Mouse (Mus musculus): ENCODE results near the gene Ncam1. TPM values are rescaled to one million over a fixed set of nuclear protein-coding genes. Genes with fewer than 3 reads are reported as not detected.

Gene Ncam1
- total RNA-seq, 2 experiments from 2014 or later: 437 to 463 TPM

GRCm38 (mm10) chr9:49530739-49531138 is 268.0 kb downstream of the Ncam1 start:
- intact Hi-C loops (cut with DNase I): no loop called here
- DNase-seq (ENCODE audit: low spot score in 2 of 2): no peak

- intact Hi-C loops (cut with DNase I): loop anchor here (10.0 kb wide), 1 partner anchor 265 kb away; the partner anchor contains the start of gene Ncam1
- DNase-seq (ENCODE audit: low spot score in 2 of 2): no peak
Measured at GRCm38 (mm10) chr9:49529366-49529959, 269.3 kb downstream of the Ncam1 start.

- DNase-seq (ENCODE audit: low spot score in 2 of 2): peak; percentile 30 to 44
- intact Hi-C loops (cut with DNase I): loop anchor here (10.0 kb wide), 1 partner anchor 266 kb away; the partner anchor contains the start of gene Ncam1
Measured at GRCm38 (mm10) chr9:49528943-49529342, 269.8 kb downstream of the Ncam1 start.

- DNase-seq (ENCODE audit: low spot score in 2 of 2): no peak
- intact Hi-C loops (cut with DNase I): loop anchor here (10.0 kb wide), 1 partner anchor 267 kb away; the partner anchor contains the start of gene Ncam1
Measured at GRCm38 (mm10) chr9:49528026-49528425, 270.7 kb downstream of the Ncam1 start.

GRCm38 (mm10) chr9:49527340-49527739 is 271.4 kb downstream of the Ncam1 start:
- intact Hi-C loops (cut with DNase I): loop anchor here (10.0 kb wide), 1 partner anchor 267 kb away; the partner anchor contains the start of gene Ncam1
- DNase-seq (ENCODE audit: low spot score in 2 of 2): no peak

- DNase-seq (ENCODE audit: low spot score in 2 of 2): no peak
- intact Hi-C loops (cut with DNase I): loop anchor here (10.0 kb wide), 1 partner anchor 270 kb away; the partner anchor contains the start of gene Ncam1
Measured at GRCm38 (mm10) chr9:49524721-49525120, 274.0 kb downstream of the Ncam1 start.

- DNase-seq (ENCODE audit: low spot score in 2 of 2): no peak
- intact Hi-C loops (cut with DNase I): loop anchor here (10.0 kb wide), 1 partner anchor 271 kb away; the partner anchor contains the start of gene Ncam1
Measured at GRCm38 (mm10) chr9:49523881-49524280, 274.8 kb downstream of the Ncam1 start.

- DNase-seq (ENCODE audit: low spot score in 2 of 2): no peak
Measured at GRCm38 (mm10) chr9:49514306-49514705, 284.4 kb downstream of the Ncam1 start.

GRCm38 (mm10) chr9:49510666-49511065 is 288.1 kb downstream of the Ncam1 start:
- DNase-seq (ENCODE audit: low spot score in 2 of 2): no peak
- intact Hi-C loops (cut with DNase I): no loop called here

More at GRCm38 (mm10) chr9:49514306-49514705, 284.4 kb downstream of the Ncam1 start:
- intact Hi-C loops (cut with DNase I): no loop called here

GRCm38 (mm10) chr9:49509628-49510027 is 289.1 kb downstream of the Ncam1 start:
- intact Hi-C loops (cut with DNase I): no loop called here

GRCm38 (mm10) chr9:49509094-49509493 is 289.6 kb downstream of the Ncam1 start:
- intact Hi-C loops (cut with DNase I): no loop called here
- no peak for DNase-seq (ENCODE audit: low spot score in 2 of 2)

More at GRCm38 (mm10) chr9:49509628-49510027, 289.1 kb downstream of the Ncam1 start:
- no peak for DNase-seq (ENCODE audit: low spot score in 2 of 2)

GRCm38 (mm10) chr9:49507829-49508585 is 290.7 kb downstream of the Ncam1 start:
- intact Hi-C loops (cut with DNase I): no loop called here
- DNase-seq (ENCODE audit: low spot score in 2 of 2): no peak

- no peak for DNase-seq (ENCODE audit: low spot score in 2 of 2)
- intact Hi-C loops (cut with DNase I): no loop called here
Measured at GRCm38 (mm10) chr9:49504658-49505057, 294.1 kb downstream of the Ncam1 start.

GRCm38 (mm10) chr9:49502245-49502644 is 296.5 kb downstream of the Ncam1 start:
- intact Hi-C loops (cut with DNase I): no loop called here
- DNase-seq (ENCODE audit: low spot score in 2 of 2): no peak

- DNase-seq (ENCODE audit: low spot score in 2 of 2): no peak
- intact Hi-C loops (cut with DNase I): no loop called here
Measured at GRCm38 (mm10) chr9:49499878-49500277, 298.8 kb downstream of the Ncam1 start.

- peak; percentile 76 to 80 for DNase-seq (ENCODE audit: low spot score in 2 of 2)
Measured at GRCm38 (mm10) chr9:49493979-49494649, 304.6 kb downstream of the Ncam1 start.

GRCm38 (mm10) chr9:49490609-49491008 is 308.1 kb downstream of the Ncam1 start:
- intact Hi-C loops (cut with DNase I): loop anchor here (5.0 kb wide), 2 partner anchors 682 to 1037 kb away; partner anchors contain the start of gene Pts
- peak in 1 of 2 experiments; percentile 42 for DNase-seq (ENCODE audit: low spot score in 2 of 2)

More at GRCm38 (mm10) chr9:49493979-49494649, 304.6 kb downstream of the Ncam1 start:
- intact Hi-C loops (cut with DNase I): loop anchor here (1.0 to 5.0 kb wide), 3 partner anchors 678 to 1033 kb away; partner anchors contain the start of gene Pts

- intact Hi-C loops (cut with DNase I): loop anchor here (1.0 to 5.0 kb wide), 3 partner anchors 242 to 842 kb away; partner anchors contain the start of gene Tmprss5
- peak; percentile 80 to 89 for DNase-seq (ENCODE audit: low spot score in 2 of 2)
Measured at GRCm38 (mm10) chr9:49488912-49489895, 309.5 kb downstream of the Ncam1 start.

Measured in left cerebral cortex, postnatal 14 days (tissue).